Mouse (Mus musculus): ENCODE measurements around the gene Edem1. TPM values are rescaled to one million over a fixed set of nuclear protein-coding genes. Genes with fewer than 3 reads are reported as not detected.

Gene Edem1
- polyA plus RNA-seq, 1 experiment from 2014 or later: 23.9 TPM

DNA sequence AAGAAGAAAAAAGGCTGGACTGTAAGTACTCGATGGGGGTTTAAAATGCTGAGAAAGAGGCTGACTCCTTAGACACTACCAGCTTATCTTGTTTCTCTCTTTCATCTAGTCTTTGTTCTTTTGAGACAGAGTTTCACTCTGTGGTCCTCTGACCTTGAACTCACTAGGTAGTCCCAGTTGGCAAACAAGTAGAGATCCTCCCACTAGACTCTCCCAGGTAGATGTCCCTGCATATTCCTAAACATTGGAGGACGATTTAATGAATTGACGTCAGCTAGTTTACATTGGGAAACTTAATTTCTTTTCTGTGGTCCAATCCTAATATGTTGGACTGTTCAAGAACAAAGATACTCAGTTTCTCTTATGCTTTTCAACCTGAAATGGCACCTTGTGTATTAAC, 42.9 kb upstream of the Edem1 start:
- peak overlapping the region; percentile 89; the same call in 1 of the 2 replicates for H3K4me2 ChIP-seq (ENCODE audit: low read length)
- no peak for TF ChIP-seq CTCF (IDR thresholded peaks at IDR 0.05; ENCODE audit: low read depth)
- H3K4me1 ChIP-seq (replicated peaks; ENCODE audit: insufficient read depth, low read length): peaks cover 14% of the 10 kb centered on the region
- DNase-seq (ENCODE audit: low spot score) (no peak), ATAC-seq (replicated peaks; ENCODE audit: low FRiP score, low read depth) (no peak)
- H3K27ac ChIP-seq: no peak overlapping the region
- H3K9me3 ChIP-seq (replicated peaks; ENCODE audit: low read length): no peaks in the 10 kb centered on the region
- H3K27me3 ChIP-seq (ENCODE audit: insufficient read depth, low read length): no peaks in the 10 kb centered on the region
- 75% methylated on average over 3 of the region's 3 CpGs for WGBS
- H3K9ac ChIP-seq (ENCODE audit: low read depth, low read length): no peak overlapping the region
- H3K36me3 ChIP-seq (ENCODE audit: insufficient read depth, low read length): no peaks in the 10 kb centered on the region
- no peak overlapping the region for H3K4me3 ChIP-seq (replicated peaks; ENCODE audit: low read depth, low read length)

- Histone ChIP-seq H3K4me2 (ENCODE audit: low read length) (no peak overlapping the region), H3K27ac (no peak overlapping the region)
- WGBS: 51% methylated on average over 5 of the region's 5 CpGs
Observed at GRCm38 (mm10) chr6:108791498-108791897, 36.9 kb upstream of the Edem1 start.

DNA sequence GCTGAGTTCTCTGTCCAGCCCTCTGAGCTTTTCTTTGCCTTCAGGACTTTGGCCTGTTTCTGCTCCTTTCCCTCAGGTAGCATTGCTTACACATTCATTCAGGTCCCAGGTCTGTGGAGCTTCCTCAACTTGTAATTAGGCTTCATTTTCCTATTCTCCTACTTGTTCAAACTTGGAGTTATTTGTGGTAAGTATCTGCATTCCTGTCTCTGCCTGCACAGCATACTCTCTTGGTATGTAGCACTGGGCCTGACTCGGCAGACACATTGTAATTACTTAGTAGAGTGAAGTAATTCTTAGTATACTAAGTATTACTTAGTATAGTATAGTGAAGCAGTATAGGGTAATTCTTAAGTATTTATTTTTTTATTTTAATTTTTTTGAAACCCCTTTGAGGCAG, 32.5 kb upstream of the Edem1 start:
- no peaks in the 10 kb centered on the region for H3K36me3 ChIP-seq (ENCODE audit: insufficient read depth, low read length)
- no peaks in the 10 kb centered on the region for H3K27me3 ChIP-seq (ENCODE audit: insufficient read depth, low read length)
- no peak for TF ChIP-seq CTCF (IDR thresholded peaks at IDR 0.05; ENCODE audit: low read depth)
- H3K9ac ChIP-seq (ENCODE audit: low read depth, low read length): no peak overlapping the region
- 49% methylated on average over 1 of the region's 1 CpGs for WGBS
- H3K4me1 ChIP-seq (replicated peaks; ENCODE audit: insufficient read depth, low read length): no peaks in the 10 kb centered on the region
- H3K9me3 ChIP-seq (replicated peaks; ENCODE audit: low read length): no peaks in the 10 kb centered on the region
- H3K4me2 ChIP-seq (ENCODE audit: low read length): no peak overlapping the region
- H3K27ac ChIP-seq: no peak overlapping the region
- DNase-seq (ENCODE audit: low spot score) (no peak), ATAC-seq (replicated peaks; ENCODE audit: low FRiP score, low read depth) (no peak)
- no peak overlapping the region for H3K4me3 ChIP-seq (replicated peaks; ENCODE audit: low read depth, low read length)

More at GRCm38 (mm10) chr6:108791498-108791897, 36.9 kb upstream of the Edem1 start:
- DNase-seq (ENCODE audit: low spot score): no peak
- no peak for ATAC-seq (replicated peaks; ENCODE audit: low FRiP score, low read depth)
- H3K9me3 ChIP-seq (replicated peaks; ENCODE audit: low read length): no peaks in the 10 kb centered on the region
- no peak overlapping the region for H3K9ac ChIP-seq (ENCODE audit: low read depth, low read length)
- no peak overlapping the region for H3K4me3 ChIP-seq (replicated peaks; ENCODE audit: low read depth, low read length)
- H3K4me1 ChIP-seq (replicated peaks; ENCODE audit: insufficient read depth, low read length): no peaks in the 10 kb centered on the region
- H3K36me3 ChIP-seq (ENCODE audit: insufficient read depth, low read length): no peaks in the 10 kb centered on the region
- no peak for TF ChIP-seq CTCF (IDR thresholded peaks at IDR 0.05; ENCODE audit: low read depth)
- no peaks in the 10 kb centered on the region for H3K27me3 ChIP-seq (ENCODE audit: insufficient read depth, low read length)

GRCm38 (mm10) chr6:108796706-108797105, 31.7 kb upstream of the Edem1 start:
- Histone ChIP-seq H3K4me3 (replicated peaks; ENCODE audit: low read depth, low read length) (no peak overlapping the region), H3K27ac (no peak overlapping the region), H3K4me2 (ENCODE audit: low read length) (no peak overlapping the region), H3K27me3 (ENCODE audit: insufficient read depth, low read length) (no peaks in the 10 kb centered on the region), H3K9ac (ENCODE audit: low read depth, low read length) (no peak overlapping the region), H3K9me3 (replicated peaks; ENCODE audit: low read length) (no peaks in the 10 kb centered on the region), H3K36me3 (ENCODE audit: insufficient read depth, low read length) (no peaks in the 10 kb centered on the region), H3K4me1 (replicated peaks; ENCODE audit: insufficient read depth, low read length) (no peaks in the 10 kb centered on the region)
- ATAC-seq (replicated peaks; ENCODE audit: low FRiP score, low read depth) (peak; percentile 77; the same call in 1 of the 2 replicates), DNase-seq (ENCODE audit: low spot score) (peak; percentile 70)
- TF ChIP-seq CTCF (IDR thresholded peaks at IDR 0.05; ENCODE audit: low read depth): no peak
- WGBS: 25% methylated on average over 2 of the region's 2 CpGs

DNA sequence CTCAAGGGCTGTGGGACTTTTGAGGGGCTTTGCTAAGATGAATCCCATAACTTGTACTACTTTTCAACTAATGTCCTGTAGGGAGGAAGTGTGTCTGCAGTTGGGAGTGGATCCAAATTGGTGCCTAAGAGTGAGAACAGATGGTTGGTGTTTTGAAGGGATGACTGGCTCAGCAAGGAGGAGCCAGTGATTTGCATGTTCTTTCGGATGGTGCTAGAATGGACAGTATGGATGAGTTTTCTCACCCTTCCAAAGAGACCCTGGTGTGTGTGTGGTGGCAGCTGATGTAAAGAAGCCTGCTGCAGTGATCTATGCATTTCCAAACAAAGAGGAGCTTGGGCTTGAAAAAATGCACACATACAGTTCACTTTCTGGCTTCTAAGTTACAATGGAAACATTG, 23.2 kb upstream of the Edem1 start:
- Histone ChIP-seq H3K4me3 (replicated peaks; ENCODE audit: low read depth, low read length) (no peak overlapping the region), H3K27me3 (ENCODE audit: insufficient read depth, low read length) (no peaks in the 10 kb centered on the region), H3K27ac (0 out of 2 replicates have a peak overlapping the region, but pooled peaks have one; percentile 2), H3K9ac (ENCODE audit: low read depth, low read length) (no peak overlapping the region), H3K36me3 (ENCODE audit: insufficient read depth, low read length) (no peaks in the 10 kb centered on the region), H3K9me3 (replicated peaks; ENCODE audit: low read length) (no peaks in the 10 kb centered on the region), H3K4me1 (replicated peaks; ENCODE audit: insufficient read depth, low read length) (peaks cover 15% of the 10 kb centered on the region; the same call in 1 of the 2 replicates), H3K4me2 (ENCODE audit: low read length) (no peak overlapping the region)
- TF ChIP-seq CTCF (IDR thresholded peaks at IDR 0.05; ENCODE audit: low read depth): no peak
- WGBS: 15% methylated on average over 1 of the region's 1 CpGs
- DNase-seq (ENCODE audit: low spot score): peak; percentile 80
- no peak for ATAC-seq (replicated peaks; ENCODE audit: low FRiP score, low read depth)

DNA sequence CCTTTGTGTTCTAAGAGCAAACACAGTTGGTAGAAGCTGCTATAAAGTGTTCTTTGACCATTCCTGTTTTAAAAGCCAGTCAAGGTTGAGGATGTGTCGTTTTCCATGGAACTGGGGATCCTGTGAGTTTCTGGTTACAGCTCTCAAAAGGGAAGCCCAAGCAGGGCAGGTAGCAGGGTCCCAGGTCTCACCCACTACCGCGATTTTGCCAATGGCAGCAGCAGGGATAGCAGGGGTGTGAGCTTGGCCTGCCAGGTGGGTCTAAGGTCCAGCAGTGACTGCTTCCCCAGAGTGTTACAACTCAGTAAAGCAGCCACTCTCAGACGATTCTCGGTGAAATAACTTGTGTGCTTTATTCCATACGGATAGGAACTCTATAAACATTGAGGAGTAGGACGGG, 22.6 kb upstream of the Edem1 start:
- H3K9ac ChIP-seq (ENCODE audit: low read depth, low read length): no peak overlapping the region
- H3K4me3 ChIP-seq (replicated peaks; ENCODE audit: low read depth, low read length): no peak overlapping the region
- ATAC-seq (replicated peaks; ENCODE audit: low FRiP score, low read depth) (no peak), DNase-seq (ENCODE audit: low spot score) (no peak)
- TF ChIP-seq CTCF (IDR thresholded peaks at IDR 0.05; ENCODE audit: low read depth): no peak
- H3K9me3 ChIP-seq (replicated peaks; ENCODE audit: low read length): no peaks in the 10 kb centered on the region
- no peaks in the 10 kb centered on the region for H3K27me3 ChIP-seq (ENCODE audit: insufficient read depth, low read length)
- peaks cover 15% of the 10 kb centered on the region; the same call in 1 of the 2 replicates for H3K4me1 ChIP-seq (replicated peaks; ENCODE audit: insufficient read depth, low read length)
- WGBS: 42% methylated on average over 7 of the region's 7 CpGs
- H3K36me3 ChIP-seq (ENCODE audit: insufficient read depth, low read length): no peaks in the 10 kb centered on the region
- H3K27ac ChIP-seq: peak overlapping the region; percentile 47; the same call in 1 of the 2 replicates
- H3K4me2 ChIP-seq (ENCODE audit: low read length): no peak overlapping the region

GRCm38 (mm10) chr6:108807446-108807845, 21.0 kb upstream of the Edem1 start:
- H3K4me3 ChIP-seq (replicated peaks; ENCODE audit: low read depth, low read length): no peak overlapping the region

More at GRCm38 (mm10) chr6:108807446-108807845, 21.0 kb upstream of the Edem1 start:
- Histone ChIP-seq H3K27ac (no peak overlapping the region), H3K4me1 (replicated peaks; ENCODE audit: insufficient read depth, low read length) (peaks cover 15% of the 10 kb centered on the region; the same call in 1 of the 2 replicates), H3K4me2 (ENCODE audit: low read length) (no peak overlapping the region), H3K9ac (ENCODE audit: low read depth, low read length) (no peak overlapping the region), H3K9me3 (replicated peaks; ENCODE audit: low read length) (no peaks in the 10 kb centered on the region), H3K27me3 (ENCODE audit: insufficient read depth, low read length) (no peaks in the 10 kb centered on the region), H3K36me3 (ENCODE audit: insufficient read depth, low read length) (no peaks in the 10 kb centered on the region)
- ATAC-seq (replicated peaks; ENCODE audit: low FRiP score, low read depth) (no peak), DNase-seq (ENCODE audit: low spot score) (no peak)
- WGBS: 74% methylated on average over 3 of the region's 3 CpGs
- TF ChIP-seq CTCF (IDR thresholded peaks at IDR 0.05; ENCODE audit: low read depth): peak; percentile 18; the same call in 1 of the 2 replicates

All from kidney, postnatal 0 days (tissue).